Mouse (Mus musculus) erythroblast, embryonic 14.5 days (primary cell): ENCODE data around the gene Palm2.

Experiments
- GATA1 ChIP-seq: IDR thresholded peaks from 2 replicates; pipeline ENCODE4 v1.6.1; 2012; ENCODE audit warnings: low read length, inconsistent platforms, mixed read lengths
- TAL1 ChIP-seq: IDR thresholded peaks from 3 replicates; pipeline ENCODE4 v1.6.1; 2012; ENCODE audit warnings: low read length, inconsistent platforms, mixed read lengths

DNA sequence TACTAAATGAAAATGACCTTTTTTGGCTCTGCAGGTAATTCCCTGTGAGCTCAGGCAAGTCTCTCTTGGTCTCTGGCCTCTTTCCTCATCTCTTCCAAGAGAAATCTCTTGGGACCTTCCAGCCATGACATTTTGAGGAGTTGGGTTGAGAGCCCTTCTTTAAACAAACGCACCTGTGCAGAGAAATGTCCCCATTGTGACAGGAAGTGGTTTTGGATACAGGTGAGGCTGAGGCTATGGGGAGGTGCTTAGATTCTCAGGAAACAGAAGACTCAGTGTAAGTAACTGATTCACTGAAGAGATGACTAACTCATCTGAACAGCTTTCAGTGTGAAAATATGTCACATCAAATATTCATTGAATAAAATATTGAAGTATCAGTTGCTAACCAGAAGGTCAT, 221.9 kb downstream of the Palm2 start:
- no peak for TF ChIP-seq GATA1
- no peak for TF ChIP-seq TAL1
